Mouse (Mus musculus): Measurements from ENCODE around the gene Ptprm.

- TF ChIP-seq CTCF (IDR thresholded peaks at IDR 0.05; ENCODE audit: borderline replicate concordance, extremely low read depth, insufficient read depth, insufficient read length) (no peak), POLR2A (IDR thresholded peaks at IDR 0.05; ENCODE audit: borderline replicate concordance, extremely low read depth, insufficient read depth, insufficient read length, poor library complexity, severe bottlenecking) (no peak)
Measured at GRCm38 (mm10) chr17:66671715-66672230, 682.5 kb downstream of the Ptprm start.

All from brain, embryonic 14.5 days (tissue).